Mouse (Mus musculus) kidney, adult 10 weeks (tissue): ENCODE measurements around the gene Gm21994. TPM values are rescaled to one million over a fixed set of nuclear protein-coding genes. Genes with fewer than 3 reads are reported as not detected.

Experiments
- polyA plus RNA-seq: library from polyadenylated mRNA; stranded (reverse); fragments of 350-450 nt; fragmentation: Illumina TruSeq; extraction: RNeasy Lipid Tissue Mini Kit (QIAGEN cat#74804); gene quantifications from one replicate; pipeline ENCODE4 v1.2.3, GENCODE M21; 2014; ENCODE audit warnings: low read depth, low replicate concordance

The Gm21994 gene
- polyA plus RNA-seq, result 6.3 TPM

GRCm38 (mm10) chr2:150255491-150255890 is at the start of gene Gm21994:
Gene Gm21994, minus strand, starts transcription at chr2:150255591.

DNA sequence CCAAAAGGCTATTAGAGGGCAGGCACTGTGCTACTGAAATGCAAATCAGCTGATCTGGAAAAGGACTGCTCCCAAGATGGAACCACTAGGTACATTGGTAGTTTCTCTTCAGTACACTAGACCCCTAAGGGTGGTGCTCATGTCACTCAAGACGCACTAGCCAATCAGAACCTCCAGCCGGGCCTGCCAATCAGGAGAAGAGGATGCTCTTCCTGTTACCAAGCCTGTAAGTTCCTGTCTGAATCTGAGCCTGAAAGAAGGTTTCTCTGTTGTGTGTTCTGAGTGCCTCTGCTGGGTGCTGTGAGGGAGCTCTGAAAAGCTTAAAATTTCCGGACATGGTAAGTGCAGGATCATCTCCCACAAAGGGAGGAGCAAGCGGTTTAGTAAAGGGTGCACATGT is 1.9 kb upstream of the Gm21994 start, which contains the start of gene Gm14124:
TSS of gene Gm14124 (plus strand) at position 227 of the 400 bp plus-strand sequence.

DNA sequence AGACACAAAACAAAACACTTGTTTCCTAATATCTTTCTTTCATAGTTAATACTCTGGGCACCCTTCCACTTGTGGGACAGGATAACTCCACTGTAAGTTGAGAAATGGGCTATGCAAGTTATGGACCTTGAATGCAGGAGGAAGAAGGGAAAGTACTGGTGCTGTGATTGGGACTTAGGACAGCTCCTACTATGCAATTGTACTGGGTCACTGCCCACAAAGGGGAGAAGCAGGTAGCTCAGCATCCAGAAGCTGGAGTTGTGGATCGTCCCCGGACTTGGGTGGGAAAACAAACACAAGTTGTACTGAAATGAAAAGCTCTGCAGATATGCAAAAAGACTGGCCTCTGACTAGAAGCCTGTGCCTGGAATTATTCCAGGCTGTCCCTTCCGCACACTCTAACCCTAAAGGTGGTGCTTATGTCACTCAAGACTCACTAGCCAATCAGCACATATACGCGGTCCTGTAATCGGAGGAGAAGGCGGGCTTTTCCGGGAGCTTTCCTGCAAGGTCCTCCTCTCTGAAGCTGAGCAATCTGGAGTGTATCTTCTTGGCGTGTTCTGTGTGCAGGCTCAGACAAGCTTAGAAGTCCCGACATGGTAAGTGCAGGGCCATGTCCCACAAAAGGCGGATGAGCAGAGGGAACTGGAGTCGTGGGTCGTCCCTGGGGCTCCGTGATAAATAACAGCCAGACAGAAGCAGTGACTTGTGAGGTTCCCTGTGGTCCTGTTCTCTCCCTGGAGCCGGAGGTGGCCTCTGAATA is 37.6 kb downstream of the Gm21994 start, which contains the start of gene Zfp937:
TSS of gene Zfp937 (plus strand) at position 474 of the 763 bp plus-strand sequence.

Other genes starting within 250 kb of the Gm21994 start
- 31.1 TPM for gene Zfp120, start 118.9 kb downstream of the Gm21994 start, polyA plus RNA-seq
- gene Gm10770, start 75.9 kb downstream of the Gm21994 start, polyA plus RNA-seq, result not detected
- gene Gm14139, start 73.8 kb downstream of the Gm21994 start, polyA plus RNA-seq, result not detected
- gene Zfp937, start 37.5 kb downstream of the Gm21994 start, polyA plus RNA-seq, result 12.0 TPM
- not detected for gene Gm14124, start 1.9 kb upstream of the Gm21994 start, polyA plus RNA-seq
- gene Gm10130, start 68.1 kb upstream of the Gm21994 start, polyA plus RNA-seq, result not detected
- 4.4 TPM for gene 3300002I08Rik, start 107.2 kb upstream of the Gm21994 start, polyA plus RNA-seq
- gene Zfp442, start 195.9 kb upstream of the Gm21994 start, polyA plus RNA-seq, result 11.5 TPM
- gene Zfp345, start 229.5 kb upstream of the Gm21994 start, polyA plus RNA-seq, result not detected